Mouse (Mus musculus) right cerebral cortex, postnatal 10 days (tissue): ENCODE measurements around the gene Hax1.

Experiments
- DNase-seq, 2 experiments: peaks; one replicate each; pipeline ENCODE4 v3.0.0; 2021; ENCODE audit warnings: low spot score in 2 of 2

Hax1 gene

GRCm38 (mm10) chr3:89962059-89962750 lies 36.4 kb downstream of the Hax1 start:
- DNase-seq = peak in 1 of 2 experiments; percentile 59

DNA sequence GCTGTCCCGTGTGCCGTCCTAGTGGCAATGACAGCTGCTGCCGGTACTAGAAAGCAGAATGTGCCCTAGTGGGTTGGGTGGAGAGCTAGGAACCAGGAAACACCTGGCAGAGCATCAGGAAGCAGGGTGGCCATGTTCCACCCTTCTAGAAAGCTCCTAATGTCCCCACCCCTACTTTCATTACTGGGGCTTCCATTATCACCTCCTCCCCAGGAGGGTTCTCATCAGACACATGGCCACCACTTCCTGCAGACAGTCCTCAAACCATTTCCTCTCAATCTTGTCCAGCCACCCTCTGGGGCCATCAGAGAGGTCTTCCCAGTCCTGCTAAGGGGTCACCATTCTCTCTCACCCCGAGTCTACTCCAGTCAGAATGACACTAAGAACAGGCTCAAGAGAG lies 37.1 kb downstream of the Hax1 start:
- DNase-seq = no peak

- DNase-seq = peak; percentile 97
Measured at GRCm38 (mm10) chr3:89960469-89960868, 38.1 kb downstream of the Hax1 start.

DNA sequence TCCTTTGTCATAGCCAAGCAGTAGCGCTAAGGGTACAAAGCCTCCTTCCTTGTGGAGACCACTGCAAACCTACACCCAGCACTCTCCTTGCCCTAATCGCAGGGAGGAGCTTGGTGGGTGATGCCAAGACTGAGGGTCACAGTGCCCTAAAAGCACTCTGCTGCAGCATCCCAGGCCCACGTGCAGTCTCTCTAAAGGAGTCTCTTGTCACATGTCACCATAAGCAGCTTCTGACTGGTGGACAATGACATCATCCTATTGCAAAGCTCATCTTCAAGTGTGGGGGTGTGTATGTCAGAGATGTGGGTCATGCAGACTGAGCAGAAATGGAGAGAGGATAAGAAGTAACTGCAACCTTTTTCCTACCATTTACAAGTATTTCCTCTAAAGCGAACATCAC lies 39.1 kb downstream of the Hax1 start:
- DNase-seq = peak; percentile 73 to 88

- no peak for DNase-seq
Measured at GRCm38 (mm10) chr3:89957880-89958279, 40.7 kb downstream of the Hax1 start.

DNA sequence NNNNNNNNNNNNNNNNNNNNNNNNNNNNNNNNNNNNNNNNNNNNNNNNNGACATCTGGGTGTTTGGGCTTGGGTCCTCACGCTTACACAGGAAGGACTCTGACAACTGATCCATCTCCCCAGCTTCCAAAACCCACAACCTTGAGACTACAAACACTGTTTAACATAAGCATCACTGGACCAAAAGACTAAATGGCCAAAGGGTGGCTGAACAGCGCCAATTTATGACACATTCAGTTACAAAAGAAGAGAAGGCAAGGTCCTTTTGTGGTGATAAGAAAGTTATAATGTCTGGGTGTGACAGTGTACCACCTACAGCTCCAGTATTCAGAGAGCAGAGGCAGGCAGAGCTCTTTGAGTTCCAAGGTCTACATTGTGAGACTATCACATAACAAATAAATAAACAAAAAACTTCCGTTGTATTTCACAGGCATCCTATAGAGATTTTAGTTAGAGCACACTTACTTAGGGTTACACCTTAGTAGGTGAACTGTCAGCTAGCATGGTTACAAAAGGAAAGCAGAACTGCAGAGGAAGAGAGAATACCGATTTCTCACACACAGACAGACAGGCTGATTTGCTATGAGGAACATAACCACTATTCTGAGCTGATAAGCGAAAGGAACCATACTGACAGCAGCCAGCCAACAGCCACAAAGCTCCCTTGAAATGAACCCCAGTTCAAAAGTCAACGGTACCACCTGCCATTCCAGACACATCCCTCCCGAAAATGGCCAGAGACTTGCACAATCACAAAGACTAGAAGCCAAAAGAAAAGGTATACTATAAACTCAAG lies 42.2 kb downstream of the Hax1 start:
- no peak for DNase-seq

- DNase-seq = peak; percentile 84 to 85
Measured at GRCm38 (mm10) chr3:89953420-89953819, 45.2 kb downstream of the Hax1 start.

GRCm38 (mm10) chr3:89948655-89949054 lies 49.9 kb downstream of the Hax1 start:
- peak; percentile 76 to 79 for DNase-seq

- DNase-seq = no peak
Measured at GRCm38 (mm10) chr3:89948021-89948420, 50.6 kb downstream of the Hax1 start.
